Mouse (Mus musculus): ENCODE data around the gene Rsf1. TPM values are rescaled to one million over a fixed set of nuclear protein-coding genes. Genes with fewer than 3 reads are reported as not detected.

Gene Rsf1
- polyA plus RNA-seq, 1 experiment from 2014 or later, result 17.4 TPM

- 0 out of 2 replicates have a peak, but pooled peaks have one; percentile 4 for ATAC-seq (ENCODE audit: insufficient read depth, low FRiP score)
- Histone ChIP-seq H3K36me3 (ENCODE audit: control insufficient read depth, insufficient read depth, low read length) (no peaks in the 10 kb centered on the region), H3K4me2 (ENCODE audit: low read depth, low read length) (no peak overlapping the region), H3K27ac (ENCODE audit: low read length) (peak overlapping the region; percentile 38; the same call in 1 of the 2 replicates), H3K9me3 (replicated peaks; ENCODE audit: control insufficient read depth, low read length) (no peaks in the 10 kb centered on the region), H3K4me3 (replicated peaks; ENCODE audit: low read length) (no peak overlapping the region), H3K9ac (ENCODE audit: low read length) (no peak overlapping the region), H3K4me1 (ENCODE audit: control insufficient read depth, insufficient read depth, low read length) (peaks cover 13% of the 10 kb centered on the region), H3K27me3 (ENCODE audit: control insufficient read depth, insufficient read depth, low read length) (no peaks in the 10 kb centered on the region)
- 47% methylated on average over 10 of the region's 10 CpGs for WGBS
Observed at GRCm38 (mm10) chr7:97740948-97741347, 161.3 kb downstream of the Rsf1 start.

- Histone ChIP-seq H3K9ac (ENCODE audit: low read length) (no peak overlapping the region), H3K27ac (ENCODE audit: low read length) (no peak overlapping the region), H3K4me1 (ENCODE audit: control insufficient read depth, insufficient read depth, low read length) (peaks cover 12% of the 10 kb centered on the region), H3K4me3 (replicated peaks; ENCODE audit: low read length) (no peak overlapping the region), H3K27me3 (ENCODE audit: control insufficient read depth, insufficient read depth, low read length) (no peaks in the 10 kb centered on the region), H3K9me3 (replicated peaks; ENCODE audit: control insufficient read depth, low read length) (no peaks in the 10 kb centered on the region), H3K36me3 (ENCODE audit: control insufficient read depth, insufficient read depth, low read length) (no peaks in the 10 kb centered on the region), H3K4me2 (ENCODE audit: low read depth, low read length) (no peak overlapping the region)
- 38% methylated on average over 1 of the region's 1 CpGs for WGBS
- no peak for ATAC-seq (ENCODE audit: insufficient read depth, low FRiP score)
Observed at GRCm38 (mm10) chr7:97741756-97742291, 162.1 kb downstream of the Rsf1 start.

Other genes starting within 250 kb of the Rsf1 start
- 0.95 and 1.5 TPM in 2 replicates for gene Usp35, start 247.9 kb upstream of the Rsf1 start, polyA plus RNA-seq (2015; fragmentation: Nextera tagmentation; extraction: Ambion mirVana)
- 5.1 and 5.3 TPM in 2 replicates for gene Kctd21, start 247.6 kb upstream of the Rsf1 start, polyA plus RNA-seq (2015; fragmentation: Nextera tagmentation; extraction: Ambion mirVana)
- gene Alg8, start 208.3 kb upstream of the Rsf1 start, polyA plus RNA-seq (2015; fragmentation: Nextera tagmentation; extraction: Ambion mirVana), result 38.5 and 42.5 TPM in 2 replicates
- 292 and 373 TPM in 2 replicates for gene Ndufc2, start 179.9 kb upstream of the Rsf1 start, polyA plus RNA-seq (2015; fragmentation: Nextera tagmentation; extraction: Ambion mirVana)
- 1.2 and 4.1 TPM in 2 replicates for gene Thrsp, start 162.2 kb upstream of the Rsf1 start, polyA plus RNA-seq (2015; fragmentation: Nextera tagmentation; extraction: Ambion mirVana)
- 25.9 and 37.1 TPM in 2 replicates for gene Kctd14, start 128.6 kb upstream of the Rsf1 start, polyA plus RNA-seq (2015; fragmentation: Nextera tagmentation; extraction: Ambion mirVana)
- 52.8 and 56.1 TPM in 2 replicates for gene Ints4, start 98.9 kb upstream of the Rsf1 start, polyA plus RNA-seq (2015; fragmentation: Nextera tagmentation; extraction: Ambion mirVana)
- gene Aamdc, start 392 bp upstream of the Rsf1 start, polyA plus RNA-seq (2015; fragmentation: Nextera tagmentation; extraction: Ambion mirVana), result 54.4 and 63.1 TPM in 2 replicates
- 134 and 143 TPM in 2 replicates for gene Clns1a, start 116.7 kb downstream of the Rsf1 start, polyA plus RNA-seq (2015; fragmentation: Nextera tagmentation; extraction: Ambion mirVana)
- gene Aqp11, start 158.4 kb downstream of the Rsf1 start, polyA plus RNA-seq (2015; fragmentation: Nextera tagmentation; extraction: Ambion mirVana), result 17.5 and 20.7 TPM in 2 replicates
- gene Pak1, start 208.7 kb downstream of the Rsf1 start, polyA plus RNA-seq (2015; fragmentation: Nextera tagmentation; extraction: Ambion mirVana), result 25.8 and 26.0 TPM in 2 replicates

Measured in stomach, embryonic 16.5 days (tissue).